Mouse (Mus musculus) monocyte, adult 5-6 weeks (primary cell): Measurements from ENCODE around the gene Tchh. TPM values are rescaled to one million over a fixed set of nuclear protein-coding genes. Genes with fewer than 3 reads are reported as not detected.
"Not testable (repeated sequence)": the region's sequence is repeated elsewhere in the genome, so short reads cannot be mapped to it uniquely, and the experiment has no call there.

ENCODE experiments used
- ATAC-seq: fragments of 153-309, 156-312 bp; replicated peaks from 2 replicates; pipeline ENCODE4 v1.8.0; 2017; ENCODE audit warnings: mild to moderate bottlenecking; ENCODE audit not compliant: low TSS enrichment, insufficient number of reproducible peaks, severe bottlenecking, poor library complexity, low FRiP score
- total RNA-seq: library from RNA; stranded (forward); fragments of 200-1000, 200-491, 200-594 nt; gene quantifications from 3 replicates; pipeline ENCODE4 v1.2.3, GENCODE M21; 2017

The Tchh gene
- total RNA-seq, result 0.29 to 0.32 TPM in 2 of 3 replicates, not detected in the other

- ATAC-seq, result no peak
Observed at GRCm38 (mm10) chr3:93442030-93442429, at the start of gene Tchh. TSS of gene Tchh (plus strand) at chr3:93442330.

GRCm38 (mm10) chr3:93393366-93393765 is 48.8 kb upstream of the Tchh start, which contains the start of gene Rptn:
TSS of gene Rptn (plus strand) at chr3:93393699.
- no peak for ATAC-seq

- ATAC-seq, result no peak
Observed at GRCm38 (mm10) chr3:93403936-93404335, 38.2 kb upstream of the Tchh start.

GRCm38 (mm10) chr3:93406992-93407391 is 35.1 kb upstream of the Tchh start:
- no peak for ATAC-seq

- no peak for ATAC-seq
Observed at GRCm38 (mm10) chr3:93411905-93412304, 30.2 kb upstream of the Tchh start.

GRCm38 (mm10) chr3:93431673-93432072 is 10.5 kb upstream of the Tchh start:
- ATAC-seq, result no peak

GRCm38 (mm10) chr3:93443501-93444101 is 1.5 kb downstream of the Tchh start:
- ATAC-seq, result peak; percentile 67

GRCm38 (mm10) chr3:93444343-93445164 is 2.4 kb downstream of the Tchh start:
- ATAC-seq, result peak; percentile 42

- no peak for ATAC-seq
Observed at GRCm38 (mm10) chr3:93445165-93445705, 3.1 kb downstream of the Tchh start.

- no peak for ATAC-seq
Observed at GRCm38 (mm10) chr3:93446128-93446755, 4.1 kb downstream of the Tchh start.

- ATAC-seq, result not testable (repeated sequence)
Observed at GRCm38 (mm10) chr3:93446756-93447137, 4.6 kb downstream of the Tchh start.

- ATAC-seq, result no peak
Observed at GRCm38 (mm10) chr3:93447138-93447841, 5.2 kb downstream of the Tchh start.

- ATAC-seq, result no peak
Observed at GRCm38 (mm10) chr3:93466556-93466955, 24.4 kb downstream of the Tchh start.

- ATAC-seq, result no peak
Observed at GRCm38 (mm10) chr3:93467130-93467529, 25.0 kb downstream of the Tchh start.

- no peak for ATAC-seq
Observed at GRCm38 (mm10) chr3:93468561-93468960, 26.4 kb downstream of the Tchh start, which contains the start of gene Tchhl1. TSS of gene Tchhl1 (plus strand) at chr3:93468754.

GRCm38 (mm10) chr3:93469629-93470028 is 27.5 kb downstream of the Tchh start:
- ATAC-seq, result no peak

GRCm38 (mm10) chr3:93480053-93480452 is 37.9 kb downstream of the Tchh start:
- ATAC-seq, result no peak

- no peak for ATAC-seq
Observed at GRCm38 (mm10) chr3:93481982-93482616, 40.0 kb downstream of the Tchh start.
